Mouse (Mus musculus) myocyte (in vitro differentiated cells): ENCODE measurements around the gene Tmco4.

ENCODE experiments used
- POLR2A ChIP-seq: IDR thresholded peaks from one replicate; pipeline ENCODE4 v1.6.1; 2011; ENCODE audit warnings: low read depth, mild to moderate bottlenecking, control low read depth, moderate library complexity; ENCODE audit not compliant: insufficient read length
- POLR2AphosphoS2 ChIP-seq: IDR thresholded peaks from one replicate; pipeline ENCODE4 v1.6.1; 2011; ENCODE audit warnings: low read depth, control low read depth; ENCODE audit not compliant: insufficient read length
- USF1 ChIP-seq: IDR thresholded peaks from one replicate; pipeline ENCODE4 v1.6.1; 2011; ENCODE audit warnings: low read depth, mild to moderate bottlenecking, control low read depth, moderate library complexity

DNA sequence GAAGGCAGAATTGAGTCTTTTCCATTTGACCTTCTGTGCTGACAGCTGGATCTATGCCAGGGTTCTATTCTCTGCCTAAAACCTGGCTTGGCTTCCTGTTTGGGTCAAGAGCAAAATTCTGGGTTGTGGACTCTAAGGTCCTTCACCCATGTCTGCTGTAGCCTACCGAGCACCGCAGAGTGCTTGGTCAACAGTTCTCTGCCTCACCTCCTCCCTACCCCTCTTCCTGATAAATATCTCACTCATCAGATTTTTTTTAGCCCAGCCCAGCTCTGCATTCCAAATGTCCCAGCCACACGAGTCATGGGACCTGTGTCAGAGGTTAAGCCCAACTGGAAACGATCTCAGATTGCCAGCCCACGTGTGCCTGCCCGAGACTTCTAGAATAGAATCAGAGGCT is 3.4 kb downstream of the Tmco4 start:
- TF ChIP-seq POLR2A (no peak), USF1 (no peak), POLR2AphosphoS2 (no peak)
